Mouse (Mus musculus) kidney, postnatal 0 days (tissue): ENCODE data around the gene Cfap58. TPM values are rescaled to one million over a fixed set of nuclear protein-coding genes. Genes with fewer than 3 reads are reported as not detected.

ENCODE experiments used
- ATAC-seq: fragments of 200-750 bp; cut with Nextera tagmentation; replicated peaks from 2 replicates; pipeline ENCODE4 v1.8.0; 2017; ENCODE audit warnings: low read depth, moderate number of reproducible peaks, moderate TSS enrichment, moderate library complexity; ENCODE audit not compliant: low FRiP score
- DNase-seq: peaks from one replicate; pipeline ENCODE4 v3.0.0-alpha.2; 2016; ENCODE audit warnings: low spot score
- H3K27ac ChIP-seq: fragments of 300-500 bp; sonication (generic); 2 replicates; pipeline ENCODE4 v1.5.1; 2014; ENCODE audit warnings: mild to moderate bottlenecking
- H3K27me3 ChIP-seq: fragments of 300-500 bp; sonication (generic); 2 replicates; pipeline ENCODE4 v1.6.1; 2014; ENCODE audit warnings: low read length, mixed read lengths; ENCODE audit not compliant: insufficient read depth
- H3K36me3 ChIP-seq: fragments of 300-500 bp; sonication (generic); 2 replicates; pipeline ENCODE4 v1.6.1; 2014; ENCODE audit warnings: low read length, mixed read lengths; ENCODE audit not compliant: insufficient read depth
- H3K4me1 ChIP-seq: fragments of 300-500 bp; sonication (generic); replicated peaks from 2 replicates; pipeline ENCODE4 v1.6.1; 2014; ENCODE audit warnings: antibody characterized with exemption, low read length, mixed read lengths; ENCODE audit not compliant: insufficient read depth
- H3K4me2 ChIP-seq: fragments of 300-500 bp; sonication (generic); 2 replicates; pipeline ENCODE4 v1.6.1; 2014; ENCODE audit warnings: mild to moderate bottlenecking, low read length, moderate library complexity, mixed read lengths
- H3K4me3 ChIP-seq: fragments of 300-500 bp; sonication (generic); replicated peaks from 2 replicates; pipeline ENCODE4 v1.5.1; 2014; ENCODE audit warnings: low read depth, low read length
- H3K9ac ChIP-seq: fragments of 300-500 bp; sonication (generic); 2 replicates; pipeline ENCODE4 v1.6.1; 2014; ENCODE audit warnings: low read depth, low read length
- H3K9me3 ChIP-seq: fragments of 300-500 bp; sonication (generic); replicated peaks from 2 replicates; pipeline ENCODE4 v1.6.1; 2016; ENCODE audit warnings: low read length, inconsistent platforms, mixed read lengths
- CTCF ChIP-seq: IDR thresholded peaks from 2 replicates; pipeline ENCODE4 v1.5.1; 2016; ENCODE audit warnings: antibody characterized with exemption, low read depth, mild to moderate bottlenecking, moderate library complexity
- WGBS: fragments of 180-500 bp; shearing (Covaris S2); extraction: QIAGEN DNeasy Blood & Tissue Kit; methylation state at CpG from one replicate; pipeline ENCODE4 v1.1.7; 2014; 5-methylcytosine and 5-hydroxymethylcytosine counted together
- polyA plus RNA-seq: library from polyadenylated mRNA; unstranded; fragments of >200 nt; fragmentation: Nextera tagmentation; extraction: Ambion mirVana; gene quantifications from 2 replicates; pipeline ENCODE4 v1.2.1, GENCODE M21; 2015

Cfap58 gene
- polyA plus RNA-seq, 1 experiment from 2014 or later = not detected

DNA sequence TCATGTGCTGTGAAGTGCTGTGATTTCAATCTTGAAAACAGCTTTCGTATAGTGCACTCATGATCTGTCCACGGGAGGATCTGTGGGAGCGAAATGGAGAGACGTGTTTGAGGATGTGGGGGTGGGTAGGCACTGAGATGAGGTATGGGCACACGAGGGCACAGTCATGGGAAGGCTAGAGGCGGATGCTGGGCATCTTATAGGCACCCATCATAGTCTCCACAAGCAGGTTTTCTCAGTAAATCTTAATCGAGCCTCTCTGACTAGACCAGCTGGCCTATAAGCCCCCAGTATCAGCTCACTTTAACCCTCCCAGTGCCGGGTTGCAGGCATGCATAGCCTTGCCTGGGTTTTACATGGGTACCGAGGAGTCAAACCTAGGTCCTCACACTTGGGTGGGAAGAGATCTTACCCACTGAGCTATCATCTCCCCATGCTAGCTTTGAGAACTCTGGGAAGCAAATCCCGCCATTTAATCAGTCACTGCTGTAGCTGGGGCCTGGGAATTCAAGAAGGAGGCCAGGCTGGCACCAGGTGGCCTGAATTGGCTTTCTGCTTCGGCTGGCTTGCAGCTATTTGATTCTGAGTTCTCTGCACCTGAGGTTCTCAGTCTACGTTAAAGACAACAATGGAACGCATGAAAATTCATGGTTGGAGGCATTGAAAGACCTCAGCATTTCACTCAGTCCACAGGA, 51.6 kb downstream of the Cfap58 start:
- Histone ChIP-seq H3K4me2 (no peak overlapping the region), H3K4me1 (no peaks in the 10 kb centered on the region), H3K27ac (no peak overlapping the region), H3K9ac (no peak overlapping the region), H3K36me3 (no peaks in the 10 kb centered on the region), H3K27me3 (no peaks in the 10 kb centered on the region), H3K9me3 (no peaks in the 10 kb centered on the region), H3K4me3 (no peak overlapping the region)
- no peak for ATAC-seq
- WGBS = 60% methylated on average over 13 of the region's 13 CpGs
- DNase-seq = no peak
- no peak for TF ChIP-seq CTCF

DNA sequence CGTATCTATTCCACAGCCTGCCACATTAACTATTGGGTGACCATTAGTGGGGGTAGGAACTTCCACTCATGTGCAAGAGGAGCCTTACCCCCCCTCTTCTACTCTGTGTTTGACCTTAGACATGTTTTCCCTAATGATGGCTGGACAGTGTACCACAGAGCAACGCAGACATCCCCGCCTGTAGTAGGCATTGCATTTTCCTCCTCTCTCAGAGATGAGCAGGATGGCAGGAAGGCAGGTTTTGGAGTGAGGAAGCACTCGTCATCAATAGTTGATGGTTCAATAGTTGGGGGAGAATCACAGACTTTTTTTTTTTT, 52.1 kb downstream of the Cfap58 start:
- H3K36me3 ChIP-seq = no peaks in the 10 kb centered on the region
- ATAC-seq (no peak), DNase-seq (no peak)
- no peaks in the 10 kb centered on the region for H3K4me1 ChIP-seq
- H3K27ac ChIP-seq = no peak overlapping the region
- H3K9me3 ChIP-seq = no peaks in the 10 kb centered on the region
- 84% methylated on average over 4 of the region's 4 CpGs for WGBS
- H3K27me3 ChIP-seq = no peaks in the 10 kb centered on the region
- no peak overlapping the region for H3K9ac ChIP-seq
- no peak overlapping the region for H3K4me2 ChIP-seq
- no peak for TF ChIP-seq CTCF
- no peak overlapping the region for H3K4me3 ChIP-seq

DNA sequence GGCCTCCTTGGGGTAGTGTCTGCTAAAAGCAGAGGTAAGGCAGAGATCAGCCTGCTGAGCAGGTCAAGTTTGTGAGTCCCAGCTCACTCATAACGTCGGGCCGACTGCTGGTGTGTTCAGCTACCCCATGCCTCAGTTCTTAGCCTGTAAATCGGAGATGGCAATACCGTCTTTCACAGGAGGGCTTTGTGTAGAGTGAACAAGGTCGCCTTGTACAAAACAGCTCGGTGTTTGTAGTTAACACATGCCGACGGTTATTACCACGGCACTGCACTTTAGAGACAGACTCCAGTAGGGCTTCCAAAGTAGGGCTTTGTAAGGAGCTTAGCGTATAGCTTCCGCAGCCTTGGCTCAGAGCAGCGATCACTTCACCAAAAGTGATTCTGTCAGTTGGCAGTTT, 63.8 kb downstream of the Cfap58 start:
- no peaks in the 10 kb centered on the region for H3K27me3 ChIP-seq
- no peak for ATAC-seq
- no peaks in the 10 kb centered on the region for H3K9me3 ChIP-seq
- H3K9ac ChIP-seq = no peak overlapping the region
- DNase-seq = no peak
- H3K4me3 ChIP-seq = no peak overlapping the region
- 88% methylated on average over 13 of the region's 13 CpGs for WGBS
- no peaks in the 10 kb centered on the region for H3K4me1 ChIP-seq
- H3K4me2 ChIP-seq = no peak overlapping the region
- no peak for TF ChIP-seq CTCF
- H3K27ac ChIP-seq = no peak overlapping the region
- no peaks in the 10 kb centered on the region for H3K36me3 ChIP-seq

DNA sequence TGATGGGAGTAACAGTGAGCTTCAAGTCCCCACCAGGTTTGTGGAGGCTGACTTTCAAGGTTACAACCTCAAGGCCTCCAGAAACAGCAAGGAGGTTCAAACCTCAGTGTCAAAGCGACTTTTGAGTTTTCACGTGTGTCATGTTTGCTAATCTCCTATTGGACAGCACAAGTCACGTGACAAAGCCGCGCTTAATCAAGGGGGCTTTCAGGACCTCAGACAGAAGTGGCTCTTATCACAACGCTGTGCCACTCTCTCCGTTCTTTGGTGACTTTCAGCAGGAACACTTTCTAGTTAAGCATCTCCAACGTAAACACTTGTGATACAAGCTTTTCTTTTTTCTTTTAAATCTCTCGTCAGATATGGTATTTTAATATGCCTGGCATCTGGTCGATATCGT, 64.3 kb downstream of the Cfap58 start:
- Histone ChIP-seq H3K9me3 (no peaks in the 10 kb centered on the region), H3K4me2 (no peak overlapping the region), H3K27me3 (no peaks in the 10 kb centered on the region), H3K36me3 (no peaks in the 10 kb centered on the region), H3K27ac (no peak overlapping the region), H3K4me3 (no peak overlapping the region), H3K4me1 (no peaks in the 10 kb centered on the region), H3K9ac (no peak overlapping the region)
- WGBS = 87% methylated on average over 11 of the region's 11 CpGs
- no peak for TF ChIP-seq CTCF
- ATAC-seq (no peak), DNase-seq (no peak)

DNA sequence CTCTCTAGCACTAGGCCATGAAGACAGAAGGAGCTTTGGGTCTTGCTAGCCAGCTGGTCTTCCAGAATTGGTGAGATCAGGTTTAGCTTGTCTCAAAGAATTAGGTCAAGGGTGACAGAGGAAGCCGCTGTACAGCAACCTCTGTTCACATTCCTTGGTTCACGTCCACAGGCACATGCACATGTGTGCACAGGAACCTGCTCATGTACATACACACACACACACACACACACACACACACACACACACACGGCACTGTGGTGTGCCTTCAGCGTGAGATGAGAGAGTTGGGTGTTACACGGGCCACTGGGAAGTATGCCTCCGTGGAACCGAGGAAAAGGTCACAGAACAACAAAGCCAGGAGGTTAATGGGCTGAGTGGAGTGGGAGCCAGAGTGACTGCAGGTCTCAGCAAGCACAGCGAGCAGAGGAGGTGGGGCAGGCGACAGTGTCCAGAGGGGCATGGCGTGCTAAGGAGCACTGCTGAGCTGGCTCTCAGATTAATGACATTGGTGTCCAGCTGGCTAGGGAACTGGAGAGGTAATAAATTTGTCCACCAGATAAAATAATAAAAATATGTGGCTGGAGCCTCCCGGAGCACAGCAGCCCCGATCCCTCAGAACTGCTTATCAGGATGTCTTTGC, 71.4 kb downstream of the Cfap58 start:
- H3K27ac ChIP-seq = no peak overlapping the region
- H3K4me1 ChIP-seq = 0 out of 2 replicates have a peak, but pooled peaks cover 5% of the 10 kb centered on the region
- WGBS = 16% methylated on average over 12 of the region's 12 CpGs
- no peaks in the 10 kb centered on the region for H3K36me3 ChIP-seq
- H3K4me2 ChIP-seq = no peak overlapping the region
- no peak overlapping the region for H3K9ac ChIP-seq
- ATAC-seq = peak; percentile 33; the same call in 1 of the 2 replicates
- no peaks in the 10 kb centered on the region for H3K9me3 ChIP-seq
- TF ChIP-seq CTCF = no peak
- DNase-seq = peak; percentile 55
- no peaks in the 10 kb centered on the region for H3K27me3 ChIP-seq
- no peak overlapping the region for H3K4me3 ChIP-seq

DNA sequence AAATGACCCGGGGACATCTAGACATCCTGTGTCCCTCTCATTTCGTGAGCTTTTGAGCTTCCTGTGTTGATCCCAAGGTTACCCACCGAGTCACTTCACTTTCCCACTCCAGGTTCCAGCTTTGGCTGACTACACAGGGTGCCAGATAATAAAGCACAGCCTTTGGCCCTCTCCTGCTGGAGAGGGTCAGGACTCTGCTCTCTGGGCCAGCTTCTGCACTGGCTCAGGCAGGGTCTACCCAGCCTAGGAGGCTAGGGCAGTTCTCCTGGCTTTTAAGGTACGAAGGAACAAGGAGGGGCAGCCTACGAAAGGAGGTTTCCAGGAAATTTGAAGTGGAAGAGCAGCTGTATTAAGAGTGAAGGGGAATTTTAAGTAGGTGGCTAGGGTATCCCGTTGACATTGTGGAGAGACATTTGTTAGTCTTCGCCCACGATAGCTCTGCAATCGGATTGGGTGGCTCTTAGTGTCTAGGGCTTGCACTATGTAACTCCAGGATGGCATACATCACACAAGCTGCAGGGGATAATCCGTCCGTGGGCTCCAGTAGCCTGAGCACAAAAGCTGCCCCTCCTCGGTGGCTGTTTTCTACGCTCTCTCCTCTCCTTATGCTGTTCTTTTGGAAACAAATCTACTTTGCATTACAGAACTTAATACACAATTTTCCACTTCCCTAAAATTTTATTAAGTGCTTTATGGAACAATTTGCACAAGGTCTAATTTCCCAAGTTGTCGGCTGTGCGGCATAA, 72.3 kb downstream of the Cfap58 start:
- H3K4me3 ChIP-seq = no peak overlapping the region
- WGBS = 67% methylated on average over 15 of the region's 15 CpGs
- H3K4me2 ChIP-seq = no peak overlapping the region
- no peak overlapping the region for H3K9ac ChIP-seq
- no peaks in the 10 kb centered on the region for H3K27me3 ChIP-seq
- H3K9me3 ChIP-seq = no peaks in the 10 kb centered on the region
- ATAC-seq (no peak), DNase-seq (no peak)
- no peak overlapping the region for H3K27ac ChIP-seq
- TF ChIP-seq CTCF = no peak
- H3K4me1 ChIP-seq = 0 out of 2 replicates have a peak, but pooled peaks cover 5% of the 10 kb centered on the region
- H3K36me3 ChIP-seq = no peaks in the 10 kb centered on the region
